Mouse (Mus musculus) layer of hippocampus, adult 2 months (tissue): ENCODE data around the gene Gm3642. TPM values are rescaled to one million over a fixed set of nuclear protein-coding genes. Genes with fewer than 3 reads are reported as not detected.
"Not testable (repeated sequence)": the region's sequence is repeated elsewhere in the genome, so short reads cannot be mapped to it uniquely, and the experiment has no call there.

Source experiments
- DNase-seq, 2 experiments: peaks; one replicate each; pipeline ENCODE4 v3.0.0; 2022; ENCODE audit warnings: low spot score in 2 of 2
- H3K27ac ChIP-seq: fragments of 200-600 bp; 2 replicates; pipeline ENCODE4 v1.8.1; 2022
- H3K4me3 ChIP-seq: fragments of 200-600 bp; 2 replicates; pipeline ENCODE4 v1.8.1; 2022; ENCODE audit warnings: mild to moderate bottlenecking
- long read RNA-seq, 2 experiments: library from polyadenylated mRNA; stranded (forward); transcript quantifications; one replicate each; pipeline ENCODE4 v2.0.0; 2021; ENCODE audit warnings: borderline mapping rate in 2 of 2
- total RNA-seq, 2 experiments: library from RNA; stranded (reverse); gene quantifications; 2 replicates each; pipeline ENCODE4 v1.2.3; 2021

Gm3642 gene
- not detected for total RNA-seq
- long read RNA-seq, experiment 1: 0 reads
- long read RNA-seq, experiment 2: 0 reads

DNA sequence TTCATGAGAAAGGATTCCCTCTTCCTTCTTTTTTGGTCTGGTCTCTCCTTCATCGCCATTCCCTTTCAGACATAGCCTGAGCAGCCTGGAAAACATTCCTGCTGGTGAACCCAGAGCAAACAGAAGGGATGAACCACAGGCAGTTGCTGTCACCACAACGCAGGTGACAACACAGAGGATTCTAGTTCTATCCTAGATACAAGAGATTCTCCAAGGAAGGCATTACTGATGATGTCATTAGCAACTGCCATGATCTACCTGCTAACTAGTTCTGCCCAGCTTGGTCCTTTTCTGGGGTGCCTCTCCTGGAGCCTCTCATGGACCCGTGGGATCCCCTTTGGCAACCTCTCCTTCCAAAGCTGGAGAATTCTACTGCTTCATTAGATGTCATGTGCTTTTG lies at the start of gene Gm3642:
Gene Gm3642 (minus strand): TSS at position 101 of the 400 bp plus-strand sequence.
- H3K4me3 ChIP-seq, DNase-seq, H3K27ac ChIP-seq: not testable (repeated sequence)

DNA sequence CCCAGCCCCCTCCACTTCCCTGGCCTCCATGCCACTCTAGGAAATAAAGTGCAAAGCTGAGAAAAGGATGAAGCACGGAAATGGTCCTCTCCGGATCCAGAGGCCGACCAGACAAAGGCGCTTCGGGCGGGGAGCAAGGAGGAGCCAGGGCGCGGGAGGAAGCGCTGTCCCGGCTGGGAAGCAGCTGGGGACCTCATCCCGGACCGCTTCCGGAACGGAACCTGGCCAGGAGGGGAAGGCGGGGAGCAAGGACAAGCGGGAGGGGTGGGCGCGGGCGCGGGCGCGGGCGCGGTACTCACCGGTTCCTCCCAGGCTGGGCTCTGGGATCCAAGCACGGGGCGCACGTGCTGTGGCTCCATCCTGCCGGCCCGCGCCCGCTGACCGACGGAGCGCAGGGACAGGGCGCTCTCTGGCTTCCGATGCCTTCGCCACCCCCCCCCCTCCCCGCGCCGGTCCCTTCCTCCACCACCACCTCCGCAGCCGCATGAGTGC lies 49.5 kb upstream of the Gm3642 start, which contains the start of gene Gm3667:
Gene Gm3667 (minus strand): TSS at position 442 of the 492 bp plus-strand sequence.
- H3K27ac ChIP-seq, DNase-seq: not testable (repeated sequence)
- peak within 1 kb of the TSS; percentile 48 for H3K4me3 ChIP-seq

GRCm38 (mm10) chr14:6888811-6889210 lies 48.7 kb upstream of the Gm3642 start:
- peak overlapping the region; percentile 48; the same call in 1 of the 2 replicates for H3K4me3 ChIP-seq
- DNase-seq: peak; percentile 3 to 18
- H3K27ac ChIP-seq: not testable (repeated sequence)

DNA sequence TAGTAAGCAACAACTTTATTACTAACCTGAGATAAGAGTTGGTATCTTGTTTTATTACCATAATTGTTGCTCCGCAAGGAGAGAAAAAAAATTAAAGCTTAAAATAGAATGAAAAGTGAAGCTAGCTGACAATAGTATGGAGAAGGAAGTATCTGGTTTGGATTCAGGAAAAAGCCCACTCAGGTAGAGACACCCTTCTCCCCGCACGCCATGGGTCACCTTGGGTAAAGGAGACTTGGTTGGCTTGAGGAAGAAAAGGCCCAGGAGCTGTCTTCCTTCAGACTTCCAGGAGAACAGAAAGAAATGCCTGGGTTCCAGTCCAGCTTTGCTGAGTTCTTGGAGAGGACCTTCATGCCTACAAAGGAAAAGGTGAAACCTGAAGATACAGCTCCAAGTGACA lies 16.8 kb downstream of the Gm3642 start:
- not testable (repeated sequence) for H3K27ac ChIP-seq, DNase-seq, H3K4me3 ChIP-seq

Other genes with a start within 250 kb of the Gm3642 start
- 1 to 10 TPM in 1 of 2 experiments, not detected in 1; 1.6 TPM for gene Gm3629, start 249.7 kb downstream of the Gm3642 start, total RNA-seq
- gene Gm3460, start 217.9 kb downstream of the Gm3642 start, total RNA-seq: not detected
- gene Gm10251, start 156.1 kb downstream of the Gm3642 start, total RNA-seq: not detected
- gene Gm8050, start 120.1 kb downstream of the Gm3642 start, total RNA-seq: under 1 TPM in 1 of 2 experiments, not detected in 1; 0.29 TPM
- 1 to 10 TPM; 3.6 to 3.7 TPM for gene Gm3636, start 98.0 kb downstream of the Gm3642 start, total RNA-seq
- not detected for gene Gm8362, start 65.9 kb downstream of the Gm3642 start, total RNA-seq
- gene Gm3667, start 49.7 kb upstream of the Gm3642 start, total RNA-seq: 1 to 10 TPM in 1 of 2 experiments, under 1 TPM in 1; 0.93 to 1.2 TPM
- gene Gm6356, start 133.5 kb upstream of the Gm3642 start, total RNA-seq: not detected
- gene Gm10406, start 187.1 kb upstream of the Gm3642 start, total RNA-seq: under 1 TPM in 1 of 2 experiments, not detected in 1; 0.66 TPM
- not detected for gene Gm3685, start 204.7 kb upstream of the Gm3642 start, total RNA-seq